ENCODE assay signal across 8 mouse cellular contexts in genomic region chr4:59581314-59582185, GRCm38 (mm10). TPM values are rescaled to one million over a fixed set of nuclear protein-coding genes. Genes with fewer than 3 reads are reported as not detected.
DNase-seq lines count a peak whose midpoint lies in the region; ATAC-seq and TF ChIP-seq lines count a peak whose summit lies in the region.

Gene Hsdl2 (plus strand): TSS chr4:59581563.

- ATAC-seq in heart, embryonic 11.5 days (replicated peaks; ENCODE audit: insufficient number of reproducible peaks, low FRiP score, low TSS enrichment) = peak; percentile 95
- ATAC-seq in kidney, embryonic 16.5 days (ENCODE audit: low FRiP score, low TSS enrichment) = peak; percentile 96

- H3K4me1 ChIP-seq in erythroblast, embryonic 14.5 days (ENCODE audit: control insufficient read depth) = peaks cover 30% of the 10 kb centered on the region
- H3K4me1 ChIP-seq in heart, embryonic 11.5 days (ENCODE audit: control insufficient read depth, insufficient read depth, low read length) = peaks cover 2% of the 10 kb centered on the region; the same call in 1 of the 2 replicates
- peaks cover 11% of the 10 kb centered on the region for H3K4me1 ChIP-seq in kidney, embryonic 16.5 days (ENCODE audit: insufficient read depth, low read length)
- H3K4me1 ChIP-seq in liver, adult 2 months (ENCODE audit: control insufficient read depth, insufficient read depth, low read length) = peaks cover 7% of the 10 kb centered on the region; the same call in 1 of the 2 replicates

- peak within 1 kb of the TSS; percentile 93 for H3K27ac ChIP-seq in heart, embryonic 11.5 days (ENCODE audit: low read depth, low read length)
- peak within 1 kb of the TSS; percentile 91 for H3K27ac ChIP-seq in kidney, embryonic 16.5 days (ENCODE audit: low read length)
- peak within 1 kb of the TSS; percentile 83 for H3K27ac ChIP-seq in liver, adult 2 months (replicated peaks; ENCODE audit: insufficient read depth, low read depth, low read length)

- TF ChIP-seq POLR2A in brain, embryonic 14.5 days (IDR thresholded peaks at IDR 0.05; ENCODE audit: borderline replicate concordance, extremely low read depth, insufficient read depth, insufficient read length, poor library complexity, severe bottlenecking) = no peak
- TF ChIP-seq POLR2A in liver, adult 2 months (IDR thresholded peaks at IDR 0.05; ENCODE audit: extremely low read depth, insufficient read depth, low read length) = 0 out of 2 replicates have a peak, but pooled peaks have one; percentile 59
- peak; percentile 56 for TF ChIP-seq POLR2A in myocyte (IDR thresholded peaks at IDR 0.05; ENCODE audit: insufficient read length, low read depth)

- H3K36me3 ChIP-seq in C2C12 (ENCODE audit: control insufficient read depth, insufficient read depth) (no peaks in the 10 kb centered on the region), myocyte (ENCODE audit: control insufficient read depth, insufficient read depth) (no peaks in the 10 kb centered on the region)
- H3K36me3 ChIP-seq in erythroblast, embryonic 14.5 days (ENCODE audit: control insufficient read depth) = no peaks in the 10 kb centered on the region
- H3K36me3 ChIP-seq in heart, embryonic 11.5 days (ENCODE audit: control insufficient read depth, insufficient read depth, low read length) = no peaks in the 10 kb centered on the region
- H3K36me3 ChIP-seq in kidney, embryonic 16.5 days (ENCODE audit: insufficient read depth, low read length) = no peaks in the 10 kb centered on the region
- H3K36me3 ChIP-seq in liver, adult 2 months (ENCODE audit: control insufficient read depth, insufficient read depth, low read length) = 0 out of 2 replicates have a peak, but pooled peaks cover 2% of the 10 kb centered on the region
- H3K36me3 ChIP-seq in splenic B cell, adult 2 months (ENCODE audit: control insufficient read depth, insufficient read depth, low read length, poor library complexity, severe bottlenecking) = no peaks in the 10 kb centered on the region

- no peaks in the 10 kb centered on the region for H3K27me3 ChIP-seq in C2C12 (ENCODE audit: control insufficient read depth, insufficient read depth, insufficient read length)
- H3K27me3 ChIP-seq in erythroblast, embryonic 14.5 days (ENCODE audit: control insufficient read depth) = no peaks in the 10 kb centered on the region
- no peaks in the 10 kb centered on the region for H3K27me3 ChIP-seq in heart, embryonic 11.5 days (ENCODE audit: control insufficient read depth, insufficient read depth, low read length)
- H3K27me3 ChIP-seq in kidney, embryonic 16.5 days (ENCODE audit: insufficient read depth, low read length) = no peaks in the 10 kb centered on the region
- no peaks in the 10 kb centered on the region for H3K27me3 ChIP-seq in liver, adult 2 months (ENCODE audit: control insufficient read depth, insufficient read depth, low read length)
- no peaks in the 10 kb centered on the region for H3K27me3 ChIP-seq in myocyte (ENCODE audit: control insufficient read depth, insufficient read depth, insufficient read length)
- H3K27me3 ChIP-seq in splenic B cell, adult 2 months (ENCODE audit: control insufficient read depth, insufficient read depth, low read length, poor library complexity, severe bottlenecking) = no peaks in the 10 kb centered on the region

- under 1% methylated on average over 61 of the region's 61 CpGs for WGBS in heart, embryonic 11.5 days (ENCODE audit: insufficient replicate concordance)
- under 1% methylated on average over 61 of the region's 61 CpGs for WGBS in kidney, embryonic 16.5 days
- under 1% methylated on average over 61 of the region's 61 CpGs for WGBS in liver, adult 2 months

- peak within 1 kb of the TSS; percentile 83 for H3K9ac ChIP-seq in heart, embryonic 11.5 days (ENCODE audit: low read depth, low read length)
- peak within 1 kb of the TSS; percentile 80 for H3K9ac ChIP-seq in kidney, embryonic 16.5 days (replicated peaks; ENCODE audit: low read length)
- peak within 1 kb of the TSS; percentile 82 for H3K9ac ChIP-seq in liver, adult 2 months (ENCODE audit: low read depth, low read length)

- H3ac ChIP-seq in C2C12 (ENCODE audit: control insufficient read depth, insufficient read length, low read depth) (peak within 1 kb of the TSS; percentile 62), myocyte (ENCODE audit: control insufficient read depth, insufficient read length) (peak within 1 kb of the TSS; percentile 55)

- no peaks in the 10 kb centered on the region for H3K79me3 ChIP-seq in C2C12 (ENCODE audit: low read depth)

- peak within 1 kb of the TSS; percentile 57 for H3K4me3 ChIP-seq in C2C12 (ENCODE audit: insufficient read depth, poor library complexity, severe bottlenecking)
- H3K4me3 ChIP-seq in erythroblast, embryonic 14.5 days (replicated peaks) = peak within 1 kb of the TSS; percentile 94
- H3K4me3 ChIP-seq in heart, embryonic 11.5 days (ENCODE audit: low read depth, low read length) = peak within 1 kb of the TSS; percentile 57
- peak within 1 kb of the TSS; percentile 69 for H3K4me3 ChIP-seq in kidney, embryonic 16.5 days (ENCODE audit: low read length)
- H3K4me3 ChIP-seq in liver, adult 2 months (ENCODE audit: insufficient read depth, low read depth, low read length) = peak within 1 kb of the TSS; percentile 87
- H3K4me3 ChIP-seq in myocyte = peak within 1 kb of the TSS; percentile 75

- DNase-seq in brain, embryonic 14.5 days (ENCODE audit: low read depth) = peak; percentile 100
- DNase-seq in liver, adult 2 months (ENCODE audit: extremely low read depth, low read depth, low spot score) = peak; percentile 96
- peak; percentile 100 for DNase-seq in splenic B cell, adult 2 months (ENCODE audit: low read depth, low spot score)

- no peak for TF ChIP-seq CTCF in C2C12 (IDR thresholded peaks at IDR 0.05; ENCODE audit: control insufficient read depth, insufficient read depth, insufficient read length)
- no peak for TF ChIP-seq CTCF in brain, embryonic 14.5 days (IDR thresholded peaks at IDR 0.05; ENCODE audit: borderline replicate concordance, extremely low read depth, insufficient read depth, insufficient read length)
- TF ChIP-seq CTCF in liver, adult 2 months (IDR thresholded peaks at IDR 0.05; ENCODE audit: low read depth, low read length) = no peak

- H3K4me2 ChIP-seq in heart, embryonic 11.5 days = peak within 1 kb of the TSS; percentile 90
- H3K4me2 ChIP-seq in kidney, embryonic 16.5 days (replicated peaks; ENCODE audit: low read depth, low read length) = peak within 1 kb of the TSS; percentile 87
- H3K4me2 ChIP-seq in myocyte (ENCODE audit: low read depth) = peak within 1 kb of the TSS; percentile 87

- H3K9me3 ChIP-seq in erythroblast, embryonic 14.5 days (ENCODE audit: control insufficient read depth, low read length) = no peaks in the 10 kb centered on the region
- no peaks in the 10 kb centered on the region for H3K9me3 ChIP-seq in heart, embryonic 11.5 days (replicated peaks; ENCODE audit: control insufficient read depth, low read length)
- H3K9me3 ChIP-seq in kidney, embryonic 16.5 days (ENCODE audit: low read length) = no peaks in the 10 kb centered on the region

- H3K79me2 ChIP-seq in C2C12 (ENCODE audit: control insufficient read depth, insufficient read depth) (no peaks in the 10 kb centered on the region), myocyte (ENCODE audit: control insufficient read depth, insufficient read depth) (no peaks in the 10 kb centered on the region)
- peaks cover 5% of the 10 kb centered on the region; the same call in 1 of the 2 replicates for H3K79me2 ChIP-seq in liver, adult 2 months (ENCODE audit: control insufficient read depth, insufficient read depth, low read length)

TF ChIP-seq in C2C12, 6 proteins besides CTCF, POLR2A, EP300 and RAD21:
- TF ChIP-seq MYOD1 (IDR thresholded peaks at IDR 0.05; ENCODE audit: control insufficient read depth, insufficient read length, low read depth) = no peak
- TF ChIP-seq FOSL1 (IDR thresholded peaks at IDR 0.05; ENCODE audit: insufficient read depth, low read length, poor library complexity, severe bottlenecking) = no peak
- TF ChIP-seq CEBPB (IDR thresholded peaks at IDR 0.05; ENCODE audit: low read depth) = no peak
- TF ChIP-seq USF1 (IDR thresholded peaks at IDR 0.05; ENCODE audit: low read depth) = no peak
- no peak for TF ChIP-seq MAX (IDR thresholded peaks at IDR 0.05)
- no peak for TF ChIP-seq MYOG (IDR thresholded peaks at IDR 0.05; ENCODE audit: control insufficient read depth, extremely low read depth, insufficient read length)

TF ChIP-seq in myocyte, 11 proteins besides CTCF, POLR2A, EP300 and RAD21:
- TF ChIP-seq POLR2AphosphoS2 (IDR thresholded peaks at IDR 0.05; ENCODE audit: insufficient read length, low read depth) = peak; percentile 51
- TF ChIP-seq MYOG (IDR thresholded peaks at IDR 0.05; ENCODE audit: control insufficient read depth in 1 of 3, insufficient read depth in 1 of 3, insufficient read length in 2 of 3, low read depth in 2 of 3) = no peak
- TF ChIP-seq MYOD1 (IDR thresholded peaks at IDR 0.05; ENCODE audit: control insufficient read depth in 1 of 3, insufficient read length in 2 of 3, low read depth in 2 of 3) = no peak
- no peak for TF ChIP-seq USF1 (IDR thresholded peaks at IDR 0.05; ENCODE audit: low read depth)

RNA-seq across cellular contexts. Expression of gene Hsdl2, which starts in this region (rescaled TPM):
- polyA plus RNA-seq in C2C12 (2012; fragmentation: generic; extraction: Trizol) (6.3 TPM), myocyte (2012; fragmentation: generic; extraction: Trizol) (9.5 TPM)
- 16.6 and 22.6 TPM in 2 replicates for polyA plus RNA-seq in brain, embryonic 14.5 days (2012; rRNA removed)
- 0.35 and 0.37 TPM in 2 replicates for polyA plus RNA-seq in erythroblast, embryonic 14.5 days (2012)
- 30.8 and 34.2 TPM in 2 replicates for polyA plus RNA-seq in heart, embryonic 11.5 days (2014; fragmentation: Nextera tagmentation; extraction: Ambion mirVana)
- 25.5 and 29.3 TPM in 2 replicates for polyA plus RNA-seq in kidney, embryonic 16.5 days (2015; fragmentation: Nextera tagmentation; extraction: Ambion mirVana)
- 60.8 and 68.9 TPM in 2 replicates for total RNA-seq in liver, adult 2 months (2014; rRNA removed)
- polyA plus RNA-seq in liver, adult 2 months (2012; rRNA removed) = 25.8 and 31.7 TPM in 2 replicates

Comparison
In these comparisons a context has a peak if more than half of its experiments do, and no peak if none do; other contexts are left out.
1. Peak in every context shown above with its lines: DNase-seq, ATAC-seq, H3K4me3 ChIP-seq and H3K27ac ChIP-seq.